Mouse (Mus musculus) liver (tissue): Measurements from ENCODE around the gene Tchhl1.
A peak's percentile ranks its signal among the peaks of the same experiment; 100 is the strongest.
"Not testable (repeated sequence)": the region's sequence is repeated elsewhere in the genome, so short reads cannot be mapped to it uniquely, and the experiment has no call there.

ENCODE experiments used
- DNase-seq: peaks from one replicate; pipeline ENCODE4 v3.0.0-alpha.2; 2020; ENCODE audit warnings: mixed read lengths

Gene Tchhl1

GRCm38 (mm10) chr3:93468561-93468960 lies at the start of gene Tchhl1:
Tchhl1 (plus strand) TSS chr3:93468754.
- DNase-seq = no peak

- DNase-seq = no peak
Measured at GRCm38 (mm10) chr3:93431673-93432072, 36.9 kb upstream of the Tchhl1 start.

- DNase-seq = no peak
Measured at GRCm38 (mm10) chr3:93442030-93442429, 26.5 kb upstream of the Tchhl1 start, which contains the start of gene Tchh. Tchh (plus strand) TSS chr3:93442330.

GRCm38 (mm10) chr3:93443501-93444101 lies 25.0 kb upstream of the Tchhl1 start:
- DNase-seq = peak; percentile 10

GRCm38 (mm10) chr3:93444343-93445164 lies 24.0 kb upstream of the Tchhl1 start:
- peak; percentile 59 for DNase-seq

GRCm38 (mm10) chr3:93445165-93445705 lies 23.3 kb upstream of the Tchhl1 start:
- DNase-seq = peak; percentile 12

- DNase-seq = peak; percentile 25
Measured at GRCm38 (mm10) chr3:93446128-93446755, 22.3 kb upstream of the Tchhl1 start.

GRCm38 (mm10) chr3:93446756-93447137 lies 21.8 kb upstream of the Tchhl1 start:
- DNase-seq = not testable (repeated sequence)

GRCm38 (mm10) chr3:93447138-93447841 lies 21.3 kb upstream of the Tchhl1 start:
- DNase-seq = peak; percentile 55

GRCm38 (mm10) chr3:93466556-93466955 lies 2.0 kb upstream of the Tchhl1 start:
- DNase-seq = no peak

GRCm38 (mm10) chr3:93467130-93467529 lies 1.4 kb upstream of the Tchhl1 start:
- no peak for DNase-seq

GRCm38 (mm10) chr3:93469629-93470028 lies 1.1 kb downstream of the Tchhl1 start:
- DNase-seq = no peak

GRCm38 (mm10) chr3:93480053-93480452 lies 11.5 kb downstream of the Tchhl1 start:
- no peak for DNase-seq

GRCm38 (mm10) chr3:93481982-93482616 lies 13.5 kb downstream of the Tchhl1 start:
- DNase-seq = no peak

- no peak for DNase-seq
Measured at GRCm38 (mm10) chr3:93485611-93486010, 17.1 kb downstream of the Tchhl1 start.

- DNase-seq = no peak
Measured at GRCm38 (mm10) chr3:93488541-93488940, 20.0 kb downstream of the Tchhl1 start.

- no peak for DNase-seq
Measured at GRCm38 (mm10) chr3:93492176-93492575, 23.6 kb downstream of the Tchhl1 start.

- peak; percentile 14 for DNase-seq
Measured at GRCm38 (mm10) chr3:93493992-93494391, 25.4 kb downstream of the Tchhl1 start.

- not testable (repeated sequence) for DNase-seq
Measured at GRCm38 (mm10) chr3:93494774-93495173, 26.2 kb downstream of the Tchhl1 start.

GRCm38 (mm10) chr3:93497131-93497530 lies 28.6 kb downstream of the Tchhl1 start:
- no peak for DNase-seq

- no peak for DNase-seq
Measured at GRCm38 (mm10) chr3:93499129-93499528, 30.6 kb downstream of the Tchhl1 start.

- DNase-seq = no peak
Measured at GRCm38 (mm10) chr3:93504536-93505189, 36.1 kb downstream of the Tchhl1 start.
